Comparison of ENCODE assay signal across 13 mouse cellular contexts in genomic region chr15:102750241-102750640, GRCm38 (mm10). TPM values are rescaled to one million over a fixed set of nuclear protein-coding genes. Genes with fewer than 3 reads are reported as not detected.
A peak's percentile ranks its signal among the peaks of the same experiment; 100 is the strongest.
DNase-seq lines count a peak whose midpoint lies in the region; ATAC-seq and TF ChIP-seq lines count a peak whose summit lies in the region.
"Had no signal": no experiment of that assay in that cellular context is flagged by ENCODE, and none has a peak within 500 bp of the region (broad histone marks: within the 10 kb centered on the region; RNA-seq: fewer than 3 reads in every experiment).

No protein-coding gene starts in this region.

- H3K4me3 ChIP-seq in cerebellum, adult 2 months (replicated peaks; ENCODE audit: insufficient read depth, low read depth, low read length), result no peak overlapping the region
- H3K4me3 ChIP-seq: erythroblast, embryonic 14.5 days had no signal

- no peak overlapping the region for H3K27ac ChIP-seq in cerebellum, adult 2 months (ENCODE audit: insufficient read depth, low read length)

- WGBS in cerebellum, adult 2 months, result 45% methylated on average over 5 of the region's 5 CpGs

- TF ChIP-seq POLR2A in cerebellum, adult 2 months (IDR thresholded peaks at IDR 0.05; ENCODE audit: borderline replicate concordance, insufficient read depth, low read length), result no peak
- TF ChIP-seq POLR2A in brain, embryonic 14.5 days (IDR thresholded peaks at IDR 0.05; ENCODE audit: borderline replicate concordance, extremely low read depth, insufficient read depth, insufficient read length, poor library complexity, severe bottlenecking), result no peak

- no peaks in the 10 kb centered on the region for H3K27me3 ChIP-seq in cerebellum, adult 2 months (ENCODE audit: control insufficient read depth, insufficient read depth, low read length)
- H3K27me3 ChIP-seq: Patski had no signal

- no peak for TF ChIP-seq CTCF in cerebellum, adult 2 months (IDR thresholded peaks at IDR 0.05; ENCODE audit: borderline replicate concordance, insufficient read depth, low read depth, low read length)
- no peak for TF ChIP-seq CTCF in brain, embryonic 14.5 days (IDR thresholded peaks at IDR 0.05; ENCODE audit: borderline replicate concordance, extremely low read depth, insufficient read depth, insufficient read length)

- peaks cover 9% of the 10 kb centered on the region for H3K4me1 ChIP-seq in cerebellum, adult 2 months (ENCODE audit: control insufficient read depth, insufficient read depth, low read length)

- ATAC-seq in megakaryocyte, adult 5-6 weeks (ENCODE audit: poor library complexity, severe bottlenecking), result no peak
- ATAC-seq: Patski had no signal

- peak; percentile 41 to 53 for DNase-seq in cerebellum, postnatal 25 days
- no peak for DNase-seq in cerebellum, adult 2 months
- peak; percentile 77 for DNase-seq in layer of hippocampus, adult 11-12 months (ENCODE audit: low spot score)
- no peak for DNase-seq in layer of hippocampus, adult 9-10 months (ENCODE audit: low spot score)
- peak; percentile 52 for DNase-seq in brain, embryonic 14.5 days (ENCODE audit: low read depth)
- peak; percentile 69 to 77 for DNase-seq in layer of hippocampus, adult 8-10 months (ENCODE audit: low spot score in 2 of 2)
- no peak for DNase-seq in spleen, adult 12 weeks (ENCODE audit: low spot score)
- DNase-seq: adrenal gland, postnatal 36 days; lung, postnatal 4 days; thymus, postnatal 36 days had no signal

RNA-seq across cellular contexts. Expression of gene Calcoco1, which starts 28.3 kb away (rescaled TPM):
- 55.8 and 56.0 TPM in 2 replicates for polyA plus RNA-seq in cerebellum, adult 2 months (2012; rRNA removed)
- 46.2 and 48.4 TPM in 2 replicates for polyA plus RNA-seq in brain, embryonic 14.5 days (2012; rRNA removed)
- 10 to 100 TPM; 87.2 to 96.6 (median 91.0) TPM for total RNA-seq in layer of hippocampus, adult 8-10 months (2022)
- 17.0 and 23.7 TPM in 2 replicates for total RNA-seq in megakaryocyte, adult 5-6 weeks (2015)
- 12.0 and 12.2 TPM in 2 replicates for total RNA-seq in megakaryocyte, adult 5-6 weeks (2017)

Comparison
In these comparisons a context has a peak if more than half of its experiments do, and no peak if none do; other contexts are left out.
1. DNase-seq: peak in cerebellum, postnatal 25 days (2 of 2), layer of hippocampus, adult 11-12 months (single experiment), brain, embryonic 14.5 days (single experiment) and layer of hippocampus, adult 8-10 months (2 of 2); none in cerebellum, adult 2 months (0 of 2), layer of hippocampus, adult 9-10 months (single experiment) and spleen, adult 12 weeks (single experiment).